In genomic region chr10:123183243-123183642, GRCm38 (mm10) we compare ENCODE assay signal across 10 mouse cellular contexts. TPM values are rescaled to one million over a fixed set of nuclear protein-coding genes. Genes with fewer than 3 reads are reported as not detected.
DNase-seq lines count a peak whose midpoint lies in the region; ATAC-seq lines count a peak whose summit lies in the region.
"Had no signal": no experiment of that assay in that cellular context is flagged by ENCODE, and none has a peak within 500 bp of the region (broad histone marks: within the 10 kb centered on the region; RNA-seq: fewer than 3 reads in every experiment).

No protein-coding gene starts in this region.

- no peak overlapping the region for H3K27ac ChIP-seq in heart, embryonic 14.5 days (replicated peaks in 1 of 2; ENCODE audit: control insufficient read depth in 1 of 2, insufficient read depth in 1 of 2, low read depth in 2 of 2, low read length in 2 of 2)
- no peak overlapping the region for H3K27ac ChIP-seq in heart, embryonic 10.5 days
- no peak overlapping the region for H3K27ac ChIP-seq in forebrain, embryonic 14.5 days (ENCODE audit: low read depth, low read length)
- H3K27ac ChIP-seq: embryonic facial prominence, embryonic 15.5 days; neural tube, embryonic 13.5 days had no signal

- DNase-seq in heart, embryonic 10.5 days (ENCODE audit: low spot score) = no peak
- DNase-seq in R1 (ENCODE audit: low read depth, low spot score) = peak; percentile 13
- DNase-seq in lung, postnatal 25 days (ENCODE audit: low spot score) = peak; percentile 28
- no peak for DNase-seq in adrenal gland, postnatal 4 days (ENCODE audit: low spot score in 2 of 2)
- DNase-seq in ovary, postnatal 14 days (ENCODE audit: low spot score) = no peak
- no peak for DNase-seq in forebrain, embryonic 14.5 days (ENCODE audit: low spot score)

- peaks cover 4 to 26% of the 10 kb centered on the region in 2 experiments; a peak in 3 of 4 replicates for H3K4me1 ChIP-seq in heart, embryonic 14.5 days (ENCODE audit: control insufficient read depth in 2 of 2, insufficient read depth in 2 of 2, low read length in 2 of 2)
- H3K4me1 ChIP-seq in heart, embryonic 10.5 days = peaks cover 28% of the 10 kb centered on the region
- H3K4me1 ChIP-seq in forebrain, embryonic 14.5 days (ENCODE audit: control insufficient read depth, insufficient read depth, low read length) = no peaks in the 10 kb centered on the region

- H3K36me3 ChIP-seq in heart, embryonic 14.5 days (ENCODE audit: control insufficient read depth, insufficient read depth, low read length) = peaks cover 29% of the 10 kb centered on the region
- H3K36me3 ChIP-seq in heart, embryonic 10.5 days = peaks cover 27% of the 10 kb centered on the region
- H3K36me3 ChIP-seq in forebrain, embryonic 14.5 days (ENCODE audit: control insufficient read depth, insufficient read depth, low read length) = peaks cover 23% of the 10 kb centered on the region

- H3K9ac ChIP-seq in heart, embryonic 14.5 days (ENCODE audit: low read length) = no peak overlapping the region
- H3K9ac ChIP-seq in forebrain, embryonic 14.5 days (ENCODE audit: low read length) = no peak overlapping the region
- H3K9ac ChIP-seq: embryonic facial prominence, embryonic 15.5 days; neural tube, embryonic 13.5 days had no signal

- H3K27me3 ChIP-seq in heart, embryonic 14.5 days (ENCODE audit: control insufficient read depth, insufficient read depth, low read length) = no peaks in the 10 kb centered on the region
- no peaks in the 10 kb centered on the region for H3K27me3 ChIP-seq in heart, embryonic 10.5 days (ENCODE audit: insufficient read depth, poor library complexity, severe bottlenecking)
- H3K27me3 ChIP-seq in forebrain, embryonic 14.5 days (replicated peaks; ENCODE audit: control insufficient read depth, insufficient read depth, low read length) = no peaks in the 10 kb centered on the region
- H3K27me3 ChIP-seq: embryonic facial prominence, embryonic 15.5 days; neural tube, embryonic 13.5 days had no signal

- WGBS in heart, embryonic 14.5 days = 23% methylated on average over 7 of the region's 7 CpGs
- WGBS in heart, embryonic 10.5 days = 45% methylated on average over 7 of the region's 7 CpGs
- WGBS in forebrain, embryonic 14.5 days = 47% methylated on average over 7 of the region's 7 CpGs

- H3K4me3 ChIP-seq in heart, embryonic 14.5 days (ENCODE audit: control insufficient read depth in 1 of 2, insufficient read depth in 1 of 2, low read depth in 1 of 2, low read length in 2 of 2) = no peak overlapping the region
- H3K4me3 ChIP-seq in heart, embryonic 10.5 days = no peak overlapping the region
- H3K4me3 ChIP-seq in forebrain, embryonic 14.5 days (ENCODE audit: low read depth, low read length) = no peak overlapping the region
- H3K4me3 ChIP-seq: embryonic facial prominence, embryonic 15.5 days; neural tube, embryonic 13.5 days had no signal

- no peaks in the 10 kb centered on the region for H3K9me3 ChIP-seq in heart, embryonic 14.5 days (ENCODE audit: control insufficient read depth, low read length)
- H3K9me3 ChIP-seq in heart, embryonic 10.5 days = no peaks in the 10 kb centered on the region
- no peaks in the 10 kb centered on the region for H3K9me3 ChIP-seq in forebrain, embryonic 14.5 days (replicated peaks; ENCODE audit: control insufficient read depth, low read length)
- H3K9me3 ChIP-seq: embryonic facial prominence, embryonic 15.5 days; neural tube, embryonic 13.5 days had no signal

- no peak overlapping the region for H3K4me2 ChIP-seq in heart, embryonic 14.5 days (ENCODE audit: low read length)
- H3K4me2 ChIP-seq in forebrain, embryonic 14.5 days (ENCODE audit: low read length) = no peak overlapping the region
- H3K4me2 ChIP-seq: embryonic facial prominence, embryonic 15.5 days; neural tube, embryonic 13.5 days had no signal

- peak; percentile 54; the same call in 1 of the 2 replicates for ATAC-seq in heart, embryonic 14.5 days (ENCODE audit: insufficient number of reproducible peaks, insufficient read depth, low FRiP score, low read depth)
- ATAC-seq in granulocyte monocyte progenitor cell, adult 5-6 weeks (replicated peaks; ENCODE audit: poor library complexity, severe bottlenecking) = peak; percentile 26; the same call in 1 of the 2 replicates
- ATAC-seq in forebrain, embryonic 14.5 days = no peak

RNA-seq across cellular contexts. Expression of gene Usp15, which starts 13.6 kb away (rescaled TPM):
- polyA plus RNA-seq in heart, embryonic 14.5 days (2014; fragmentation: Nextera tagmentation; extraction: Ambion mirVana) = 64.4 and 65.9 TPM in 2 replicates
- polyA plus RNA-seq in heart, embryonic 10.5 days (2016; fragmentation: Nextera tagmentation; extraction: Ambion mirVana) = 79.9 and 87.6 TPM in 2 replicates
- total RNA-seq in granulocyte monocyte progenitor cell, adult 5-6 weeks (2014; fragmentation: Nextera tagmentation) = 87.2 and 118 TPM in 2 replicates
- total RNA-seq in granulocyte monocyte progenitor cell, adult 5-6 weeks (2017) = 163 and 194 TPM in 2 replicates
- 10 to 100 TPM; 78.0 to 88.6 TPM for total RNA-seq in adrenal gland, postnatal 4 days (2021)
- polyA plus RNA-seq in forebrain, embryonic 14.5 days (2014; fragmentation: Nextera tagmentation; extraction: Ambion mirVana) = 63.9 and 78.8 TPM in 2 replicates

Comparison
In these comparisons a context has a peak if more than half of its experiments do, and no peak if none do; other contexts are left out.
1. DNase-seq: peak in R1 (single experiment) and lung, postnatal 25 days (single experiment); none in heart, embryonic 10.5 days (single experiment), adrenal gland, postnatal 4 days (0 of 2), ovary, postnatal 14 days (single experiment) and forebrain, embryonic 14.5 days (single experiment).